Mouse (Mus musculus): ENCODE data around the gene Lsm3.
A peak's percentile ranks its signal among the peaks of the same experiment; 100 is the strongest.

The Lsm3 gene

DNA sequence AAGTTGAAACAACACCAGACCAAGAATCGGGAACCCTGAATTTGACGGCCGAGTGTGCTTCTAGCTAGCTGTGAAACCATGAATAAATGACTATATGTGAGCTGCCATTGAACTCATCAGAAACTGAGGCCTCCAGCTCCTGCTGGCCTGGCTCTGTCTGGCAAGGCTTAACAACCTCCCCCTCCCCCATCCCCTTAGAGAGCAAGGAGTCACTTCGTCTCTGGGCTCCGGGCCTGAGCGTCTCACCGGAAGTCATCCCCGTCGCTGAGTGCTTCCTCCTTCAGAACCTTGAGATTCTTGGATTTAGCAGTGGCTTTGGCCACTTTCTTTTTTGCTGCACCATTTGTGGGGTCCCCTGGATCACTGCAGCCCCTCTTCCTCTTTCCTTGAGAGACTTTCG is 5.5 kb upstream of the Lsm3 start:
- no peak for DNase-seq (ENCODE audit: low spot score)

DNA sequence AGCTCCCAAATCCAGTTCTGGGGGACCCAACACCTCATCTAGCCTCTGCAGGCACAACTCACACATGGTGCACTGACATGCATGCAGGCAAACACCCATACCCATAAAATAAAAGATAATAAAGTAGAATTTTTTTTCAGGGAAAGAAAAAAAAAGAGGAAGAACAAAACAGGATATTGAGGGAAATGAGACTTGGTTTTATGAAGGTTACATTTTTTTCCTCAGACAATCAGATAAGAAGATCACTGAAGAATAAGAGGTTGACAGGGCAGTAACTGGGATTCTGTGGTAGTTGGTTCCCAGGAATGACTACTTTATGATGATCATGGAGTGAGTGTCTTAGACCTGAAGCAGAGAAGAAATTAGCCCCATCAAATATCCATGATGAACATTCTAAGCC is 1.6 kb upstream of the Lsm3 start:
- no peak for DNase-seq (ENCODE audit: low spot score)

DNA sequence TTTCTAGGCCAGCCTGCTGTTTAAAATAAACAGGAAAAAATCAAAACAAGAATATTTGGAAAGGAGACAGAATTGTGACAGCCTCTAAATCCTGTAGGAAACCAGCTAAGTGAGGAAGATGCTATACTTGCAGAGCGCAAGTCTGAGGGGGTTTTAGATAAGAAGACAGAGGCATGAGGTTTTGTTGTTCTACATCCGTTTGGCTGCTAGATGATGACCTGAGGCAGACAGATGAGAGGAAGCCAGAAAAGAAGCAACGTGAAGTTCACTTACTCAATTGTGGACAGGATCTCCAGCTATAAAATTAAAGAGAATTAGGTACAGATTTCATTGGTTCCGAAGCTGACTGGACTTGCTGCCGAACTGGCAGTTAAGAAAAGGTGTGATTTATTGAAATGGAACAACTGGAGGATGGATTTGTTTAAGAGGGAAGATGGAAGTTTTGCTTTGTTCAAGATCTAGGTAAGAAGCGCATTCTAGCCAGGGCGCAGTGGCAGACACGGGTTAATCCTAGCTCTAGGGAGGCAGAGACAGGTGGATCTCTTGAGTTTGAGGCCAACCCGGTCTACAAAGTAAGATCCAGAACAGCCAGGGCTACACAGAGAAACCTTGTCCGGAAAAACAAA is 878 bp upstream of the Lsm3 start:
- DNase-seq (ENCODE audit: low spot score) = no peak

DNA sequence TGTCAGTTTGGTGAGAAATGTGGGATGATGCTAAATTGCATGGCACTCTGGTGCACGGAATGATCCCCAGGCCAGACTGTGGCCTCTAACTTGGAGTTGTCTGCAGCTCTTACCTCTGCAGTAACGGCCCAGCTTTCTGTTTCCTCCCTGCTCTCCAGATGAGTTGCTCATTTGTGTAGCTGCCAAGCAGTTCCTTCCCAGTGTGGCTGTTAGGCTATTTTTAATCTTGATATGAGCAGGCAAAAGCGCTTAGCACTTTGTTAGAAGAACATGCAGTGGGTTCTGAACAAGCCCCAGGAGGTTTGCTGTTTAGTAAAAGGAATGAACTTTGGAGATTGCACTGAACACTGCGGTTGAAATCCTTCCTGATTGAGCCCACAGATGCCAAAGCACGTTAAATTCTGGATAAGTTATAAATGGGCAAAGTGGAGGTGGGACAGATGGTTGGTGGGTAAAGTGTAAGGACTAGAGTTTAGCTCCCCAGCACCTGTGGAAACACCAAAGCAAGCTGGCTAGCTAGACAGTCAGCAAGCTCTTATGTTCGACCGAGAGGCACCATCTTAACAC is 2.8 kb downstream of the Lsm3 start:
- no peak for DNase-seq (ENCODE audit: low spot score)

DNA sequence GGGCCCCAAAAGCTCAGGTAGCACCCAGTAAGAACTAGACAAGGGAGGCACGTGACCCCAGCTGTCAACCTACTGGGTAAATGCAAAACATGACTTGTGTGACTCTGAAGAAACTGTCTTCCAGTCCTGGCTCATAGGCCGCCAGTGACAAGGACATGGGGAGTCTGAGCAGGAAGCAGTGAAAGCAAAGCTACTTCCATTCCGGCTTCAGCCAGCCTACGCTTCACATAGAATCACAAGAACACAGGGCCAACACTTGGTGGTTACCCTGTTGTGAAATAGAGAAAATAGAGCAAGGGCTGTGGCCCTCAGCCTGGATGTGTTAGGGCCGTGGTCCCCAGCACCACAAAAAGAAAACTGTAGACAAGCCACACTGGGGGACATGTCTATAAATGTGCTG is 7.1 kb downstream of the Lsm3 start:
- no peak for DNase-seq (ENCODE audit: low spot score)

DNA sequence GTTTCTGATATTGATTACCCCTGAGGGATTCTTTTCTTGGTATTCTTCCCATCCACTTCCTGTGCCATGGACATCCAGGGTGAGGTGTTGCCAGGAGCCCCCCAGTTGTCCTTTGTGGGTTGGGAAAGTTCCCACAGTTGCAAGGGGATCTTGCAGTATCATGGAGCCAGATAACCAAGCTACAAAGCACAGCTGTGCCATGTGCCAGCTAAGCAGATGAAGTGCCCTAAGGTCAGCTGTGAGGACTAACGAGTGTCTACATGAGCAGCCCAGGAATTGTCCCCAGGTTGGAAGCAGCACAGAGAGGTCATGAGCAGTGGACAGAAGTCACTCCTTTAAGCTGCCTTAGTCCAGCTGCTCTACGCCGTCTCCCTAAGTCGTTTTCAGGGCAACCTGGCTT is 9.8 kb downstream of the Lsm3 start:
- no peak for DNase-seq (ENCODE audit: low spot score)

DNA sequence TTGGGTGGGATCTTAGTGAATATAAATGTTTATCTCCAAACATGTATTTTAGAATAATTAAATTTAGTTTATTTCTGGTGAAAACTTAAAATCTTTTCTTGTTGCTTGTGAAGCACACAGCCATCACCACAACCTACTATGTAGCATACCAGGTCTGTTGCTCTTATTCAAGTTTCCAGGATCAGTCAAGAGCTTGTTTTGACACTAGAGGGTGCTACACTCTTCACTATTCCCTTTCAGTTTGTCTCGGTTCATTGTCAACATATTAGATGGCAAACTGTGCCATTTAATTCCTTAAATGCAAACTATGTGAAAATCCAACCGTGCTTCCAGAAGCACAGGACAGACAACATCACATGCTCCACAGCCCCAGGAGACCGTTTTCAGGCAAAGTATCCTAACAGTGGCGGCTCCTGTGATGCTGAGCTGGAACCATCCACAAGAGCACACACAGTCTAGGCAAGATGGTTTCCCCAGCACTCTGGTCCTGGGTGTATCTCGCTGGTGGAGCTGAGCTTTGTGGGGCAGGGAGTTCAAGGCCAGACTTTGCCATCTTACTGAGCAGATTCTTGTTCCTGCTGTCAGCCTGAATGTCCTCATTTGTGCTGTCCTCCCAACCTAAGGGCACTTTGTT is 11.6 kb downstream of the Lsm3 start:
- DNase-seq (ENCODE audit: low spot score) = no peak

DNA sequence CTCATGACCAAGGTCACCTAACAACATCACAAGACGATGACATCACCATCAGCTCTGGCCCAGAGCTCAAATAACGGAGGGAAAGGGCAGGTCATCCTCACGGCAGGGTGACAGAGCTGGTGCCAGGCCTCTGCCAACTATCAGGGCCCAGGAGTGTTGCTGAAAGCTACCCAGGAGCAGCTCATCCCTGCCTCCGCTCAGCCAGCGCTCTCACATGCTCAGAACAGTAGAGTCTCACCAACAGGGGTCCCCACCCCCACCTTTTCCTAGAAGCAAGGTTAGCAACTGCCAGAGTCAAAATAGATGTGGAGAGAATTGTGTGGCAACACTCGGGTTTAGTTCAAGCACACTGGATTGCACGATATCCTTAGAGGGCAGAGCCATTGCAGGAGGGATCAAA is 12.5 kb downstream of the Lsm3 start:
- no peak for DNase-seq (ENCODE audit: low spot score)

DNA sequence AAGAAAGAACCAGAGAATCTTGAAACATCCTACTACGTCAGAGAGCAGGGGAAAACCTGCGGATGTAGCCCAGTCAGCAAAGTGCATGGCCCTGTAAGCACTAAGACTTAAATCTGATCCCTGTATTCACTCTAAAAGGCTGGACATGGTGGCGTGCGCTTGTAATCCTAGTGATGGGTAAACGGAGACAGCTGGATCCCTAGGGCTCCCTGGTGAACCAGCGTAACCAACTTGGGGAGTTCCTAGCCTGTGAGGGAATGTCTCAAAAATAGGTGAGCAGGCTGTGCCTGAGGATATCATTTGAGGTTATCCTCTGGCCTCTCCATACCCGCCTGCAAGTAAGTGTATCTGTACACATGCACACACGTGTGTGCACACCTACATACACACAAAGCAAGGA is 14.9 kb downstream of the Lsm3 start:
- no peak for DNase-seq (ENCODE audit: low spot score)

DNA sequence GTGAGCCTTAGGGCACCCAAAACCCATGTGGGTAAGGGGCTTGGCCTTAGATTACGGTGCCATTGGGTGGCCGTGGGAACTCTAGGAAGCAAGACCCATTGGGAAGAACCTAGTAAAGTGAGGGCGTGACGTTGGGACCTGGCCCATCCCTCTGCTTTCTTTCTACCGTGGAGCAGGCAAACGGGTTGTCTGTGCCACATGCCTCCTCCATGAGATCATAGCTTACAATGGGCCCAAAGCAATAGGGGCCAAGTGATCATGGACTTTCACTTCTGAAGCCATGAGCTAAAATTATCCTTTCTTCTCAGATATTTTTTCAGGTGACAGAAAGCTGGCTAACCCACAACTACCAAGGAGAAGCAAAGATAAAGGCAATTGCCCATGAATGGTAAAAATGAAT is 15.5 kb downstream of the Lsm3 start:
- no peak for DNase-seq (ENCODE audit: low spot score)

DNA sequence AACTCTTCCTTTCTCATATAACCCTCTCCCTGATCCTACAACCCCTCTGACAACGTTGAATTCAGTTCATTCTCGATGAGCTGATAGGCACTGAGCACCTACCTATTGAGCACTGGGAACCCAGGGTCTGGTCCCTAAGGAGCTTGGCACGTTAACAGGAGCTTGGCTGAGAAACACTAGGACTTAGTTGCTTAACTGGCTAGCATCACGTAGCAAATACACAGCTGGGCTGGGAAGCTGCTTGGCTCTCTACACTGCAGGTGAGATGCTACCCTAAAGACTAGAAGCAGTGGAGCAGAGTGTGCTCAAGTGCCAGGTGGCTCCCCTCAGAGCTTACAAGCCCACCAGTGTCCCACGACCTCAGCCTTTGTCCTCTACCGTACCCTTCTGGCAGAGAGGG is 16.9 kb downstream of the Lsm3 start:
- DNase-seq (ENCODE audit: low spot score) = no peak

DNA sequence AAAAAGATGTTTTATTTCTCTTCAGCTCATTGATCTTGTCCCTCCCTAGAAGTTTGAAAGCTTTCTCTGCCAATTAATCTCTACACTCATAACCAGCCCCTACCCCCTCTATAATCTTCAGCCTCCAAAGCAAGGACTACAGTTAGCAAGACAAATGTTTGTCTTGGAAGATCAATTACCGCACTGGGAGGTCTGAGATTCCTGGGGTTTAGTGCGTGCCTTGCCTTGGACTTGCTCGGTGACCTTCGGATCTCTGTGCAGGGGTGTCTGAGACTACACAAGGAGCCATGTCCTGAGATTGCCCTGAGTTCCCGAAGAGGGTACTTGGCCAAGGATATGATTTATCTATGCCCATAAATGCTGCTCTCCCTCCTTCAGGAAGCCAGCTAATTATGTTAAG is 17.6 kb downstream of the Lsm3 start:
- DNase-seq (ENCODE audit: low spot score) = no peak

DNA sequence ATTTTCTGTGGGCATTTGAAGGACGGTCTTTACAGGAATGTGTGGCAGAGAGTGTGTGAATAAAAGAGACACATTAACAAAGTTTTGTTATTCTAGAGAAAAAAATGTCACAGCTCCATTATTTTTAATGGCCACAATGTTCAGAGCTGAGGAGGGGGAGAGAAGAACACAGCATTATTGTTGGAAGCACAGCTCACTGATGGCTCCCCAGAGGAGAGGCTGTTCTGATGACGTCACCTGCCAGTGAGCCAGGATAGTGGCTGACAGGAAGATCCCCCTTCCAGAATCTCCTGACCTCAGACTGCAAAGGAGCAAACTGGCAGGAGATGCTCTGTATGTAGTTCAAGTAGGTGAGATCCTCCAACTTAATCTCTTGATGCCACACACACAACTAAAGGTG is 18.0 kb downstream of the Lsm3 start:
- no peak for DNase-seq (ENCODE audit: low spot score)

DNA sequence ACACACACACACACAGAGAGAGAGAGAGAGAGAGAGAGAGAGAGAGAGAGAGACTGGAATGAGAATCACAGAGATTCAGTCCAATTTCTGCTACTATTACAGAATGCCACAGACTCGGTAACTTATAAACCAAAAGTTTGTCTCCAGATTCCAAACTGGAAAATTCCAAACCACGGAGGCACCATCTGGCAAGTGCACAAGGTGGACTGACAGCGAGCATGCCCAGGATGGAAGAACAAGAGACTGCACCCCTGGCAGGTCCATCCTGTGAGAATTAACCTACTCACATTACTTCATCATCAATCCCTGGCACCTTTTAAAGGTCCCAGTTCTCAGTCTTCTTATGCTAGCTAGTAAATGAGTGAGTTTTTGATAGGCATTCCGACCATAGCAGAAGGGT is 18.5 kb downstream of the Lsm3 start:
- no peak for DNase-seq (ENCODE audit: low spot score)

DNA sequence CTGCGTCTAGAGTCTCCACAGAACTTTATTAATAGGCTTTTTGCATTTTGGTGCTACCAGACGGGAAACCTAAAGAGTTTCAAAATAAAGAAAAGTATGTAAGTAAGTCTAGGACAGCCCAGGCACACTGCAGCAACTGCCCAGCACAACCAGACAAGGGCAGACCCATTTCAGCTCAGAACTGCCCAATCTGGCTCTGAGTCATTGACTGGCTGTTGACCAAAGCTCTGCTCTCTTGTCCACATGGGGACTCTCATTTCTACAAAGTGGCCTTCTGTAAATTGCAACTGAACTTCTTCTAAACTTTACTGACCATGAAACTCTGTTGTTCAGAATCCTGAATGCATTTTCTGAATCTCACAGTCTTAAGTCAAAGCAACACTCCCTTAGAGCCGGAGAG is 19.5 kb downstream of the Lsm3 start:
- DNase-seq (ENCODE audit: low spot score) = no peak

DNA sequence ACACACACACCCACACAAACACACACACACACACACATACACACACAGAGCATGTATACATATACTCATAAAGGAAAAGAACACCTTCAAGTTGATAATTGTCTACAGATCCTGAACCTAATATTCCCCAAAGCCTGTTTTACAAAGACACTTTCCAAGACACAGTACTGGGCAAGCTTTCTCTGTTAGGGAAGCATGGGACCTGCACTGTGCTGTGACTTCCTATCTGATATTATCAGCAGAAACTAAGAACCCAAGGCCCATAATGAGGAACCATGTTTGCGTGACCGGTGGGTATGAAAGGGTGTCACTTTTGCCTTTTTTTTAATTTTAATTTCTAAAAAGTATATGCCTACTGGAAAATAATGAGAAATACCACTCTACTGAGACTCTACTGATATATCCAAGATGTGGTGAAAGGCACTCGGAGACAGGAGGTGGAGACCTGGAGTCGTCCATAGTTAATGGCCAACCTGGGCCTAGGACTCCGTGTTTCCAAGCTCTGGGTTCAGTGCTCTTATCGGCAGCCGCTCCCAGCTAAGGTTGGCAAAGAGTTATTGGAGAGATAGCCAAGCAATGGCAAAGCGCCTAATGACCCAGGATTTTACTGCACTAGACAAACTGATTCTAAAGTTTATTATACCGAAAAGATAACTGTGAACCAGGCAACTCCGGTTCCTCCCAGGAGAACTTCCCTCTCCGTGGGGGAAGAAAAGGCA is 20.5 kb downstream of the Lsm3 start:
- DNase-seq (ENCODE audit: low spot score) = no peak

DNA sequence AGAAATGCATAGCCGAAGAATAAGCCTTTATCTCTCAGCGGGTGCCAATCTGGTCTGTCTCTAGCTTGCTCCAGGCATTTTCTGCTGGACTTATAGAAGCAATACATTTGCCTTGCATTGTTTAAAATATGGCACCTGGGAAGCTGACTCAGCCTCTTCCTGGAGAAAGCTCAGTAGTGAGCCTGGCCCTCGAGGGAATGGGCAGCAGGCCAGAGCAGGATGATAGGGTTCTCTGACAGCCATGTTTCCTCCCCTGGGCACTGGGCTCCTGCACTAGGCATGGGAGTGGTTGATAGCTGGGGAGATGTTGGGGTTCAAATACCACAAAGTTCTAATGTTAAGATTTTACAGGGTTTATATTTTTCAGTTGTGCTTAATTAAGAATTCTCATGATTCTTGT is 25.5 kb downstream of the Lsm3 start:
- DNase-seq (ENCODE audit: low spot score) = no peak

DNA sequence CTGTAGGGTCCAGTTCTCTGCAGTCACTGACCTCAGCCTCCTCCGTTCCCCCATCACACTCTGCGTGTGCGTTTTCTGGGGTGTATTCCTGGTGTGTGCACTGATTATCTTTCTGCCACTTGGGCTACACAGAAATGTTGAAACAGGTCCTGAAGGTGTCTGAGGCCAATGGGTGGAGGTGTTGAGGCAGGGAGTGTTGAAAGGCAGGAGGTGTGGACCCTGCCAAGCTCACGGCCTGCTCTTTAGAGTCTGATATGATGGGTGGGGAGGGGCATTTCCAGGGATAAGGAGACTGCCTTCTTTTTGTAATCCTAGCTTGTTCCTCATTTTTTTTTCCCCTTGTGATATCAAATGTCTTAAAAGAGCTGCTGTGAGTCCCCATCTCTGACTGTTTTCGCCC is 27.3 kb downstream of the Lsm3 start:
- DNase-seq (ENCODE audit: low spot score) = no peak

DNA sequence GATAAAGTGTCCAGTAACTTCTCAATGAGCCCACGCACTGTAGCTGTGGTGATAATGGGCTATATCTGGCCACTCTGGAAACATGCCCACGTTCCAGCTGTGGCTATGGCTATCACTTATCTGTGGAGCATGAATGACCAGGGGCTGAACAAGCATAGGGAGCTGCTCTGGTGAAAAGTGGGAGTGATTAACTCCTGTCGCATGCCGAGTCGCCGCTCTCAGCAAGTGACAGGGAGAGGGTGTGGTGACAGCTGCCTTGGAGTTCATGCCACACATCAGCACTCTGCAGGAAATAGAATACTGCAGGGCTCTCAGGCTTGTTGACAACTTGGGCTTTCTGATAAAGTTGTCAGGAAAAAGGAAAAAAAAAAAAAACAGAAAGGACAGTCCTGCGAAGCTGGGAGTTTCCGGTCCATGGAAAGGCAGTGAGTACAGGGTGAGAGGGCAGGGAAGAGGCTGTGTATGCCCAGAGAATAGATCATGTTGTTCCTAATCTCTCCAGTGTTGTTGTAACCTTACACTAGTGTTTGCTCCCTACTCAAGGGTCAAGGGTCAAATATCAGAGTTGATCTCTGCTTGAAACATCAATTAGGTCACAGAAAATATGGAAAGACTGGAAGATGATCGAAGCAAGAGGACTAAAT is 30.6 kb downstream of the Lsm3 start:
- DNase-seq (ENCODE audit: low spot score) = peak; percentile 61

DNA sequence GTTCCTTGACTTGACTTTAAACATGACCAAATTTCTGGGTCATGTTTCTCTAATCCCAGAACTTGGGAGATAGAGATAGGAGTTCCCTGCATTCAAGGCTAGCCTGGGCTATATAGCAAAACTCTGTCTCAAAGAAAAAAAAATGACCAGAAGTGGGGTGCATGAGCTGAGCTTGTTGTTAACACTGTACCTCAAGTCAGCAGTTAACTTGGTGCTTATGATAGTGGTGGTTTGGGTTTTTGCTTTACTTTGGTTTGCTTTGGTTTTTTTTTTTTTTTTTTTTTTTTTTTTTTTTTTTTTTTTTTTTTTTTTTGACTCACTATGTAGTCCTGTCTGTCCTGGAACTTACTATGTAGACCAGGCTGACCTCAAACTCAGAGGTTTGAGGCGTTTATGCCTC is 31.6 kb downstream of the Lsm3 start:
- DNase-seq (ENCODE audit: low spot score) = no peak

DNA sequence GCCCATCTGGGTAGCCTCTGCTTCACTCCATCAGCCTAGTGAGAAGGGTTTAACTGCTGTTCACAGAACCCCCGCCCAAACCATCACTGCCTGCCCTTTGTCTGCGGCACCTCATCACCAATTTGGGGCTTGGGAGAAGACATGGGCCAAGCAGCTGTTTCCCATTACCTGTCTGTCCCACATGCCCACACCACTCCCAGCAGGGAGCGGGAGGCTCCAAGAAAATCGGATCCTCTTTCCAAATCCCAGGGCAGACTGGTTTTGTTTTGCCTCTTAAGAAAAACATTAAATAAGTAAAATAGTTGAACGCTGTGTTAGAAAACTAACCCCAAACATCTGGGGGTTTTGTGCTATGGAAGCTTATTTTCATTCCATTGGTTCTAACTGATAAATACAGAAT is 33.9 kb downstream of the Lsm3 start:
- DNase-seq (ENCODE audit: low spot score) = no peak

DNA sequence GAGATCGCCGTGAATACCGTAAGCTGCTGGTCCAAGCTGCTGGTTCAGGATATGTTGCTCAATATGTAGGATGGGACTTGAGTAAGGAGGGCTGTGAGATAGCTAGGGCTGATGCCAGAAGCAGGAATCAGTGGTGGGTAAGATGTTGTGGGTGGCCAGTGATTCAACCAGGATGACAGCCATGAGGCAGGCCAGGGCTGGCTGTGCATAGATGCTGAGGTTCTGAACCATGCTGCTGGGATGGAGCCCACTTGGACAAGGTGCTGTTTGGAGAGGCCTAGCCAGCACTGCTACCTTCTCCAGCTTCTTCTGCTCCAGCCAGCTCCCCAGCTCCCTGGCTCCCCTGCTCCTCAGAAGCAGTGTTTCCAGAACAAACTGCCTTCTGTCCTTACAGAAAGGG is 35.9 kb downstream of the Lsm3 start:
- DNase-seq (ENCODE audit: low spot score) = no peak

DNA sequence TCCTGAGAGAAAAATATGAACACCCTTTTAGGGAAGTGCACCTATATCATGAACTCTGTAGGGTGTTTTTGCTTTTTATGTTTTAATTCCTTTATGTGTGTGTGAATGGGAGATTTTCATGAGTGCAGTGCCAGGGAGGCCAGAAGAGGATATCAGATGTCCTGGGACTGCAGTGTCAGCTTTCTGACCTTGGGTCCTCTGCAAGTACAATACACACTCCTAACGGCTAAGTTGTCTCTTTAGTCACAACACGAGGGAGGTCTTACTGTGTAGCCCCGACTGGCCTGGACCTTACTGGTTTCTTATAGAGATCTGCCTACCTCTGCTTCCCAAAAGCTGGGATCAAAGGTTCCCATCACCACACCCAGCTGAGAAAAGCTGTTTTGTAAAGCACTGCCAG is 37.0 kb downstream of the Lsm3 start:
- DNase-seq (ENCODE audit: low spot score) = no peak
